Mouse (Mus musculus): ENCODE measurements around the gene Trp53bp2.

Gene Trp53bp2

DNA sequence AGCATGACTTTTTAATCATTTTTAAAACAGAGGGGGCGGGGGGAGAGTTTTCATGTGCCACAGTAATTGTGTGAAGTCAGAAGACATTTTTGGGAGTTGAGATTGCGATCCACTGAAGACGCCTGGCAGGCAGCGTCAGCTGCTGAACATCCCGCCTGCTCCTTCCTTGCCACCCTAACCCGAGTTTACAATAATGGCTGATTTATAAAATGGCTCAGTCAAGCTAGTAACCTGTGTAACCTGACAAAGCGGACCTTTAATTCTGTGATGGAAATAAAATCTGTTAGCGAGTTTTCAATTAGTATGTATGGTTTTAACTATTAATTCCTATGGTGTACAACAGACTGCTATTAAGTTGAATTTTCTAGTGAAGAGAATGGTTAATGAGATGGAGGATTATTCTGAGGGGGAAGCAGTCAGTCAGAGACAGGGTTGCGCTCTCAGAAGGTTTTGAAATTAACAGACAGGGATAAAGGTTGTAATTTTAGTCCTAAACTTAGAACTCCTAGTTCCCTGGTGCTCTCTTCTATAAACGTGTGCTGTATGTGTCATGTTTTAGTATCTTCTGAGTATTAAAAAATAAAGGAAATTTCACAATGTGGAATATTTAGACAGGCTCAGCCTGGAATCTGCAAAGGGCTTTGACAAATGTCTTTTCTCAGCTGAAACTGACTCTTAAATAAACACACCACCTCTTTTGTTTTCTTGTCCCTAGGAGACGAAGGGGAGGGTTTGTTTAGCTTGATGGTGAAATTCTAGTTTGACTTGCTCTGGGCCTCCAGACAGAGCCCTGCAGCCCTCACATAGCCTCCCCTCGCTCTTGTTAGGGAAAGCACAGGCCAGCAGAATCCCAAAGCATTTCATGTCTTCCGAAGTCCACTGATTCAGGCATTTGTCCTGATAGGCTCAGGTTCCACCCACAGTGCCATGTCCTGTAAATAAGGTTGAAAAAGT lies 51.6 kb downstream of the Trp53bp2 start:
- no peak for DNase-seq (ENCODE audit: low spot score in 2 of 2)

GRCm38 (mm10) chr1:182461261-182461660 lies 52.3 kb downstream of the Trp53bp2 start:
- no peak for DNase-seq (ENCODE audit: low spot score in 2 of 2)

- no peak for DNase-seq (ENCODE audit: low spot score in 2 of 2)
These were observed 52.8 kb downstream of the Trp53bp2 start for GRCm38 (mm10) chr1:182461813-182462212.

DNA sequence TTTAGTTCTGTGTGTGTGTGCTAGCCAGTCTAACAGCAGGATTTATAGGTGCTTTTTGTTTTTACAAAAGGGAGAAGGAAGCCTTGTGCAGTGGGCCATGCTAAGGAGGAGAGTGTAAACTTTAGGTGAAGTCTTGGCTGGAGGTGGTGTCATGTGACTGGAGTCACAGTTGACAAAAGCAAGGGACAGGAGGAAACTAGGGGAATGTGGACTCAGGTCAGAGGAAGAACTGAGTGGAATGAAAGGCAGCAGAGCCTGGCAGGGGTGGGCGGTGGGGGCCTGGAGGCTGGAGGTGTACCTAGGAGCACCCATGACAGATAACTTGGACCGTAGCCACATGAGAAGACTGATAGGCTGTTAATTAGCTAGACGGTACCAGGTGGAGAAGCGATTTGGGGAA lies 56.3 kb downstream of the Trp53bp2 start:
- DNase-seq (ENCODE audit: low spot score in 2 of 2), result no peak

DNA sequence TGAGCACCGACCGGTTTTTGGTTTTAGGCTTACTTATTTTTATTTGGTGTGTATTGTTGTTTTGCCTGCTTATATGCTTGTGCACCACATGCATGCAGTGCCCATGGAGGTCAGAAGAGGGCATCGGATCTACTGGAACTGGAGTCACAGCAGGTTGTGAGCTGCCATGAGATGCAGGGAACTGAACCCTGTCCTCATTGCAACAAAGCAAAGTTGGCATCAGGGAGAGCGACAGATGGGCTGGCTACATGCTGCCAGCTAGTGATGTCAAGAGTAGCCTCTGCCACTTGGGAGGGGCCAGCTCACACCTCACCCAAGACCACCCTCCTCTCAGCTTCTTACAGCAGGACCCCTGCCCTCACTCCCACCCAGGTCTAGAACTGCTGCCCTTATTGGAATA lies 57.0 kb downstream of the Trp53bp2 start:
- no peak for DNase-seq (ENCODE audit: low spot score in 2 of 2)

DNA sequence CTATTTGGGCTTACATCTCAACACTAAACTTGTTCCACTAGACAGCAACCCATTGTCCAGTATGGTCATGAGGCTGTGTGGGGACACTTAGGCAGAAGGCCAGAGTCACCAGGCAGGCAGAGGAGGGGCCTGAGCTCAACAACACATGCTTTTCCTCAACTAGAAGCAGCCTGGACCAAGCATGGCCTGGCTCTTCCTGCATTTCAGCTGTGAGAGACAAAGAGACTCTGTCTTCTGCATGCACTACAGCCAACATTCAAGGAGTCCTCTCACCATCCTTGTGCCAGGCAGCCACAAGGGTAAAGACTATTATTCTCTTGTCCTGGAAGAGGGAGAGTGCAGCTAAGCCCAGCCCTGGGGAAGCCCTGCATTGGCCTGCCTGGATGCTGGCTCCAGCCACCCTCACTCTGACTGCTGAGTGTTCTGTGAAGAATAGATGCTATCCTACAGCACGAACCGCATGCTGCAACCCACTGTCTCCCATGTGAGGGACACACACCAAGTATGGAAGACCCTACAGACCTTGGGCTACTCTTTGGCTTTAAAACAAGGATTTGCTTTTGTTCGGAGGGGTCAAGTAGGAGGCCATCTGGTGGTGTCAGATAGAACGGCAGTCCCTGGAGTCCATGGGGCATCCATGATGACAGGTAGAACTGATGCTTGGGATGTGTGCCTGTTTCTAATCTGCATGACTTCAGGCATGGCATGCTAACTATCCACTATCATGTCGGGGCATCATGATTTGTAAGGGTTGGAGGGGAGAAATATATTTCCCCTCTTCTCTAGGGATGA lies 66.2 kb downstream of the Trp53bp2 start:
- DNase-seq (ENCODE audit: low spot score in 2 of 2), result peak in 1 of 2 experiments; percentile 31

- no peak for DNase-seq (ENCODE audit: low spot score in 2 of 2)
These were observed 70.0 kb downstream of the Trp53bp2 start for GRCm38 (mm10) chr1:182478935-182479334.

- DNase-seq (ENCODE audit: low spot score in 2 of 2), result no peak
These were observed 72.2 kb downstream of the Trp53bp2 start for GRCm38 (mm10) chr1:182481138-182481537.

- no peak for DNase-seq (ENCODE audit: low spot score in 2 of 2)
These were observed 72.8 kb downstream of the Trp53bp2 start for GRCm38 (mm10) chr1:182481646-182482295.

GRCm38 (mm10) chr1:182482991-182483909 lies 74.3 kb downstream of the Trp53bp2 start:
- no peak for DNase-seq (ENCODE audit: low spot score in 2 of 2)

- peak in 1 of 2 experiments; percentile 28 for DNase-seq (ENCODE audit: low spot score in 2 of 2)
These were observed 74.9 kb downstream of the Trp53bp2 start for GRCm38 (mm10) chr1:182483910-182484274.

DNA sequence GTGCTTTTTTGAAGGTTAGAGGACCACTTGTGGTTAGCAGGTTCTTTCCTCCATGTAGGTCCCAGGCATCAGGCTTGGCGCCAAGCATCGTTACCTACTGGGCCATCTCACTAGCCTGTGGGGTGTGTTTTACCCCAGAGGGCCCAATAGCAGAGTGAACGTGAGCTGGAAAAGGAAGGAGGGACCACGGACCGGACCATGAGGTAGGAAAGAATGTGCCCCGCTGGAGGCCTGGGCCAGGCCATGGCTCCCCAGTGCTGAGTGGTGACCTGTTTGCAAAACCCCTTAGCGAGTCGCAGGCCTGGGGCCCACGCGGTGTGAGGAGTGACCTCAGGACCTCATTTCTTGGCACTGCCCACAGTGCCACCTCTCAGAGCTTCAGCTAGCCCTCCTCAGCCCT lies 79.5 kb downstream of the Trp53bp2 start:
- no peak for DNase-seq (ENCODE audit: low spot score in 2 of 2)

DNA sequence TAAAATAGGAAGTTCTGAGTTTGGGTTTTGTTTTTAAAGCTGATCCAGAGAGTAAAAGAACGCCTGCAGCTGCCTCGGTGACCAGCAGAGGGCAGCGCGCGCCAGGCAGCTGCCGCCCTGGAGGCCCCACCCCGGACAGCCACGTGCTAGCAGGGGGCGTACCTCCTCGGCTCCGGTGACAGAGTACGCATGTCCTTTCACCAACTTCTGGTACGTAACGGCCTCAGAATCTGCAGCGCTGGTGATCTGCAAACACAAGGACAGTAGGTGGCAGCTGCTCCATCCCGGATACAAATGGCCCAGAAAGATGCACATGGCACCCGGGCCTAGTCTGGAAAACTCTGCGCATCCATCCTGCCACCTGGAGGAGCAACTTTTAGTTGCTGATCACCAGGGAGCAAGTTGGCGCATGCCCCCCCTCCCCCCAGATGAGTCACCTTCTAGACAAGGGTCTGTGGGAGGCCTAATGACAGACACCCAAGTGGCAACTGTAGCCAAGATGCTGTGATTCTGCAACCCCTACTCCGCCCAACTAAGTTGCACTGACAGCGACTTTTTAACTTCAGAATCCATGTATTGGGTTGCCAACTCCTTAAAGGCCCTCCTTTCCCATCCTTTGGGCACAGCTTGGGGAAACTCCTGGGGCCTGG lies 81.0 kb downstream of the Trp53bp2 start:
- DNase-seq (ENCODE audit: low spot score in 2 of 2), result peak; percentile 89 to 93

- DNase-seq (ENCODE audit: low spot score in 2 of 2), result no peak
These were observed 81.6 kb downstream of the Trp53bp2 start for GRCm38 (mm10) chr1:182490568-182490967.

DNA sequence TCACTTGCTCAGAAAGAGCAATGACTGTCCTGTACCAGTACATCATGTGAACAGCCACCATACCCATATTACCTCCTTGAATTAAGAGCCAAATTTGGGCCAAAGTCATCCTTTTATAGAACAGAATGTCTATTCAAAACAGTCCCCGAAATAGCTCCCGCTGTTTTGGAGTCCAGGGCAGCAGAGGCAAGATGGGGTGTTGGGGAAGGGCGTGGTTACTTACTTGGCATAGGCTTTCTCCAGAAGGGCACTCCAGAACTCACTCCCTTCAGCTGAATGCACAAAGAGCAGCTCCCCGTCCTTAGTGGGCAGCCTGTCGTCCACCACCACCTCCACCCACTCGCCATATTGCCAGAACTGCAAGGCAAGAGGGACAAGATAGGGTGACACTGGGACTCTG lies 82.9 kb downstream of the Trp53bp2 start:
- no peak for DNase-seq (ENCODE audit: low spot score in 2 of 2)

DNA sequence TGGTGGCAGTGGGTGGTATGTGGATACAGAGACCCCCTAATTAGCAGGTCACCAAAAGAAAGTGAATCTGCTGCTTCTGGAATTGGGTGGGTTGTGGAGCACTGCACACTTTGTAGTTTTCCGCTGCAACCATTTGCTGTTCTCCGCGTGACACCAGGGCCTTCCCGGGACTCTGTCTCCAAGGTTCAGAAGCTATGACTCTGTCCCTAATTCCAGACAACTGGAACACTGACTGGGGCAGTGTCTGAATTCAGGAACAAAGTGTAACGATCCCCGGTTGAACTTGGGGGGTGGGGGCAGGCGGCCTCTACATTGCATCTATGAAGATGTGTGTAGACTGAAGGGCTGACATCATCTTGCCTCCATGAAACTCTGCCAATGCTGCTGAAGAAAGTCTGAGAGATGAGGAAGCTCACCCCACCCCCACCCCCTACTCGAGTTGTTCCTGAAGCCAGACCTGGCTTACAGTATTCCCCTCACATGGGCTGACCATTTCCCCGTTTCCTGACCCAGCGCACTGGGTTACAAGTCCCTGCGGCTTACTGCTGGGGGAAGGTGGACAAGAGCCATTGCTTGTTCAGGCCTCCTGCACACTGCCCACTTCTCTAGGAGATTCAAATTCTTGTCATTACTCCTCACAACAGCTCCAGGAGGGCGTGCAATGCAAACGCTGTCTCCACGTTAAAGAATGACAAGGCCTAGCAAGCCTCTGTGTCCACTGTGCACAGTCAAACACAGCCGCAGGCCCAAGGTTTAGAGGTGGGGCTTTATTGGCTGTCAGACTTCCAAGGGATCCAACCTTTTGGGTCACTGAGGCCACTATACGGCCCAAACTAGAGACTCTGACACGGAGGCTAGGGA lies 85.5 kb downstream of the Trp53bp2 start:
- DNase-seq (ENCODE audit: low spot score in 2 of 2), result no peak

- no peak for DNase-seq (ENCODE audit: low spot score in 2 of 2)
These were observed 87.7 kb downstream of the Trp53bp2 start for GRCm38 (mm10) chr1:182496685-182497084.

GRCm38 (mm10) chr1:182497736-182498135 lies 88.8 kb downstream of the Trp53bp2 start:
- no peak for DNase-seq (ENCODE audit: low spot score in 2 of 2)

GRCm38 (mm10) chr1:182499443-182500089 lies 90.6 kb downstream of the Trp53bp2 start:
- DNase-seq (ENCODE audit: low spot score in 2 of 2), result no peak
